Mouse (Mus musculus) cortical plate, adult 2 months (tissue): ENCODE measurements at regions not wholly inside any gene's neighbourhood (a gene's known extent, or its start where the extent isn't known, plus 50 kb on each side); places are given as distances from the start of the nearest gene placed in this dataset.

ENCODE experiments used
- CTCF ChIP-seq: fragments of 200-500 bp; IDR thresholded peaks from 2 replicates; pipeline ENCODE4 v1.5.1; 2011; ENCODE audit warnings: mild to moderate bottlenecking, control low read depth, low read length; ENCODE audit not compliant: insufficient read depth; ENCODE audit errors: extremely low read depth
- POLR2A ChIP-seq: fragments of 200-500 bp; IDR thresholded peaks from 2 replicates; pipeline ENCODE4 v1.6.1; 2011; ENCODE audit warnings: mild to moderate bottlenecking, low read length, control low read depth; ENCODE audit not compliant: insufficient read depth; ENCODE audit errors: extremely low read depth

DNA sequence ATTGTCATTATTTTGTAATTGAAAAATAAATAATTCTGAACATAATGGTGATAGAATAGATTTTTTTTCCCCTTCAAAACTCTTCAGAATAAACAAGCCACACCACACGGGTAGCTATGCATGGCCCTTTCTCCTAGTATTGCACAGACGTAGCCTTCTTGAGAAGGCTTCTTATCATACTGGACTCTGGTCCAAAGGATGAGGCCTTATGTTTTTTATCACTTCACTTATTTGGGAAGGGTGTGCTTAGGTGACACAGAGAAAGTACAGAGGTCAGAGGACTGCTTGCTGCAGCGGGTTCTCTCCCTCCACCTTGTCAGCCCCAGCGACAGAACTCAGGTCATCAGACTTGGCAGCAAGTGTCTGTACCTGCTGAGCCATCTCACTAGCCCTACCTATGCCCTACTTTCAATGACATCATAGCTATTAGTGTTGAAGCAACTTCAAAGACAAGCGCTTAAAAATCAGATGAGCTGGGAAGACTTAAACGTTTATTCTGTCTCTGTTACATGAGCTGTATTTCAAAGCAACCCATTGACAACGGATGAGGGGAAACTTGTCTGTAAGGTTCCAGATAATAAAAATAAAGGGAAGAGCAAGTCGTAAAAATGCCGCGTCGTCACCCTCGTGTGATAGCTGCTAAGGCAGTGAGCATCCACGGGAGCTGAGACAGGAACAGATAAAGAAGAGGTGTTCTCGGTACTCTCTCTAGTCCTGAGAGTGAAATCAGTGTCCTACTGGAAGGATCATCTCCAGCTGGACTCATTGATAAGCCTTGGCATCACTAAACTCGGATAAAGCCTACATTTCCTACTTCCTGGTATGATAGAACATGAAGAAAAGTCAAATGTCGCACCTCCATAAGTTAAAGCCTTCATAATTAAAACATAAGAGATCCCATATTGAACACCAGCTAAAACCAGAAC, 226.2 kb downstream of the Sp3 start:
- TF ChIP-seq CTCF: no peak
- no peak for TF ChIP-seq POLR2A
